Mouse (Mus musculus): ENCODE results near the gene Abcc3. TPM values are rescaled to one million over a fixed set of nuclear protein-coding genes. Genes with fewer than 3 reads are reported as not detected.
"Not testable (repeated sequence)": the region's sequence is repeated elsewhere in the genome, so short reads cannot be mapped to it uniquely, and the experiment has no call there.

The Abcc3 gene
- polyA plus RNA-seq, 1 experiment from 2014 or later = 0.31 TPM

GRCm38 (mm10) chr11:94400996-94401395 is 8.2 kb upstream of the Abcc3 start:
- no peak overlapping the region for H3K27ac ChIP-seq
- H3K4me2 ChIP-seq = no peak overlapping the region
- no peak overlapping the region for H3K4me3 ChIP-seq
- H3K9ac ChIP-seq = no peak overlapping the region
- H3K27me3 ChIP-seq = 0 out of 2 replicates have a peak, but pooled peaks cover 4% of the 10 kb centered on the region
- peaks cover 12% of the 10 kb centered on the region for H3K4me1 ChIP-seq
- WGBS = 84% methylated on average over 6 of the region's 6 CpGs
- H3K9me3 ChIP-seq (replicated peaks) = no peaks in the 10 kb centered on the region
- no peak for ATAC-seq
- no peaks in the 10 kb centered on the region for H3K36me3 ChIP-seq (ENCODE audit: poor library complexity, severe bottlenecking)

GRCm38 (mm10) chr11:94394107-94394506 is 1.3 kb upstream of the Abcc3 start:
- no peak overlapping the region for H3K9ac ChIP-seq
- peaks cover 23% of the 10 kb centered on the region for H3K27me3 ChIP-seq
- no peak overlapping the region for H3K4me3 ChIP-seq
- 86% methylated on average over 7 of the region's 7 CpGs for WGBS
- no peak for ATAC-seq
- H3K4me2 ChIP-seq = no peak overlapping the region
- H3K27ac ChIP-seq = no peak overlapping the region
- no peaks in the 10 kb centered on the region for H3K36me3 ChIP-seq (ENCODE audit: poor library complexity, severe bottlenecking)
- no peaks in the 10 kb centered on the region for H3K9me3 ChIP-seq (replicated peaks)
- 0 out of 2 replicates have a peak, but pooled peaks cover 4% of the 10 kb centered on the region for H3K4me1 ChIP-seq

- ATAC-seq, H3K27ac ChIP-seq: not testable (repeated sequence)
These were observed 693 bp upstream of the Abcc3 start for GRCm38 (mm10) chr11:94393490-94393889.

GRCm38 (mm10) chr11:94391661-94392060 is 1.1 kb downstream of the Abcc3 start:
- no peak overlapping the region for H3K9ac ChIP-seq
- peaks cover 23% of the 10 kb centered on the region for H3K27me3 ChIP-seq
- H3K36me3 ChIP-seq (ENCODE audit: poor library complexity, severe bottlenecking) = no peaks in the 10 kb centered on the region
- WGBS = 88% methylated on average over 10 of the region's 10 CpGs
- H3K9me3 ChIP-seq (replicated peaks) = no peaks in the 10 kb centered on the region
- ATAC-seq = no peak
- H3K4me1 ChIP-seq = 0 out of 2 replicates have a peak, but pooled peaks cover 4% of the 10 kb centered on the region
- no peak overlapping the region for H3K4me2 ChIP-seq
- no peak overlapping the region for H3K27ac ChIP-seq
- H3K4me3 ChIP-seq = no peak overlapping the region

More at GRCm38 (mm10) chr11:94393490-94393889, 693 bp upstream of the Abcc3 start:
- not testable (repeated sequence) for H3K4me3 ChIP-seq; H3K4me1 ChIP-seq; H3K36me3 ChIP-seq (ENCODE audit: poor library complexity, severe bottlenecking); H3K9ac ChIP-seq; H3K4me2 ChIP-seq; H3K9me3 ChIP-seq (replicated peaks)
- 88% methylated on average over 4 of the region's 4 CpGs for WGBS
- peaks cover 23% of the 10 kb centered on the region for H3K27me3 ChIP-seq

GRCm38 (mm10) chr11:94390825-94391224 is 2.0 kb downstream of the Abcc3 start:
- H3K4me2 ChIP-seq = no peak overlapping the region
- 89% methylated on average over 6 of the region's 6 CpGs for WGBS
- H3K9ac ChIP-seq = no peak overlapping the region
- no peak overlapping the region for H3K27ac ChIP-seq
- no peaks in the 10 kb centered on the region for H3K36me3 ChIP-seq (ENCODE audit: poor library complexity, severe bottlenecking)
- H3K4me1 ChIP-seq = peaks cover 4% of the 10 kb centered on the region; the same call in 1 of the 2 replicates
- peaks cover 23% of the 10 kb centered on the region for H3K27me3 ChIP-seq
- no peak for ATAC-seq
- no peak overlapping the region for H3K4me3 ChIP-seq
- no peaks in the 10 kb centered on the region for H3K9me3 ChIP-seq (replicated peaks)

- no peak for ATAC-seq
- no peaks in the 10 kb centered on the region for H3K36me3 ChIP-seq (ENCODE audit: poor library complexity, severe bottlenecking)
- H3K27ac ChIP-seq = no peak overlapping the region
- peaks cover 4% of the 10 kb centered on the region; the same call in 1 of the 2 replicates for H3K4me1 ChIP-seq
- H3K9me3 ChIP-seq (replicated peaks) = no peaks in the 10 kb centered on the region
- no peak overlapping the region for H3K4me3 ChIP-seq
- H3K27me3 ChIP-seq = peaks cover 23% of the 10 kb centered on the region
- no peak overlapping the region for H3K4me2 ChIP-seq
- H3K9ac ChIP-seq = no peak overlapping the region
- WGBS = 68% methylated on average over 6 of the region's 6 CpGs
These were observed 2.9 kb downstream of the Abcc3 start for GRCm38 (mm10) chr11:94389724-94390396.

- ATAC-seq = no peak
- H3K9ac ChIP-seq = no peak overlapping the region
- WGBS = 88% methylated on average over 4 of the region's 4 CpGs
- no peak overlapping the region for H3K27ac ChIP-seq
- no peak overlapping the region for H3K4me2 ChIP-seq
- peaks cover 4% of the 10 kb centered on the region; the same call in 1 of the 2 replicates for H3K4me1 ChIP-seq
- peaks cover 23% of the 10 kb centered on the region for H3K27me3 ChIP-seq
- H3K36me3 ChIP-seq (ENCODE audit: poor library complexity, severe bottlenecking) = no peaks in the 10 kb centered on the region
- H3K9me3 ChIP-seq (replicated peaks) = no peaks in the 10 kb centered on the region
- H3K4me3 ChIP-seq = no peak overlapping the region
These were observed 3.8 kb downstream of the Abcc3 start for GRCm38 (mm10) chr11:94389021-94389420.

GRCm38 (mm10) chr11:94387756-94388155 is 5.0 kb downstream of the Abcc3 start:
- no peak overlapping the region for H3K9ac ChIP-seq
- 80% methylated on average over 4 of the region's 4 CpGs for WGBS
- H3K27ac ChIP-seq = no peak overlapping the region

GRCm38 (mm10) chr11:94385977-94386771 is 6.6 kb downstream of the Abcc3 start:
- Histone ChIP-seq H3K4me1 (no peaks in the 10 kb centered on the region; the same call in 1 of the 2 replicates), H3K4me3 (no peak overlapping the region), H3K36me3 (ENCODE audit: poor library complexity, severe bottlenecking) (no peaks in the 10 kb centered on the region), H3K27me3 (peaks cover 2% of the 10 kb centered on the region; the same call in 1 of the 2 replicates), H3K9ac (no peak overlapping the region), H3K4me2 (no peak overlapping the region), H3K9me3 (replicated peaks) (no peaks in the 10 kb centered on the region), H3K27ac (no peak overlapping the region)
- WGBS = 46% methylated on average over 12 of the region's 12 CpGs
- no peak for ATAC-seq

More at GRCm38 (mm10) chr11:94387756-94388155, 5.0 kb downstream of the Abcc3 start:
- no peaks in the 10 kb centered on the region for H3K9me3 ChIP-seq (replicated peaks)
- H3K4me1 ChIP-seq = peaks cover 4% of the 10 kb centered on the region; the same call in 1 of the 2 replicates
- no peaks in the 10 kb centered on the region for H3K36me3 ChIP-seq (ENCODE audit: poor library complexity, severe bottlenecking)
- peaks cover 15% of the 10 kb centered on the region for H3K27me3 ChIP-seq
- ATAC-seq = no peak
- H3K4me3 ChIP-seq = no peak overlapping the region
- H3K4me2 ChIP-seq = no peak overlapping the region

- Histone ChIP-seq H3K36me3 (ENCODE audit: poor library complexity, severe bottlenecking) (no peaks in the 10 kb centered on the region), H3K4me2 (no peak overlapping the region), H3K4me3 (no peak overlapping the region), H3K9ac (no peak overlapping the region), H3K27me3 (no peaks in the 10 kb centered on the region; the same call in 1 of the 2 replicates), H3K9me3 (replicated peaks) (no peaks in the 10 kb centered on the region), H3K4me1 (no peaks in the 10 kb centered on the region), H3K27ac (no peak overlapping the region)
- ATAC-seq = no peak
- 76% methylated on average over 8 of the region's 8 CpGs for whole genome bisulfite sequencing
These were observed 13.1 kb downstream of the Abcc3 start for GRCm38 (mm10) chr11:94379736-94380135.

GRCm38 (mm10) chr11:94379061-94379460 is 13.7 kb downstream of the Abcc3 start:
- Histone ChIP-seq H3K4me2 (no peak overlapping the region), H3K4me1 (no peaks in the 10 kb centered on the region), H3K27ac (no peak overlapping the region), H3K36me3 (ENCODE audit: poor library complexity, severe bottlenecking) (no peaks in the 10 kb centered on the region), H3K9ac (no peak overlapping the region), H3K4me3 (no peak overlapping the region), H3K9me3 (replicated peaks) (no peaks in the 10 kb centered on the region), H3K27me3 (no peaks in the 10 kb centered on the region; the same call in 1 of the 2 replicates)
- 34% methylated on average over 2 of the region's 2 CpGs for WGBS
- no peak for ATAC-seq

GRCm38 (mm10) chr11:94374276-94374948 is 18.4 kb downstream of the Abcc3 start:
- Histone ChIP-seq H3K27me3 (no peaks in the 10 kb centered on the region), H3K27ac (no peak overlapping the region), H3K9me3 (replicated peaks) (no peaks in the 10 kb centered on the region), H3K4me1 (no peaks in the 10 kb centered on the region), H3K4me3 (no peak overlapping the region), H3K36me3 (ENCODE audit: poor library complexity, severe bottlenecking) (no peaks in the 10 kb centered on the region), H3K4me2 (no peak overlapping the region), H3K9ac (no peak overlapping the region)
- WGBS = 89% methylated on average over 13 of the region's 13 CpGs
- no peak for ATAC-seq

Data from forebrain, embryonic 13.5 days (tissue).